Mouse (Mus musculus) kidney, postnatal 25 days (tissue): ENCODE measurements at regions not wholly inside any gene's neighbourhood (a gene's known extent, or its start where the extent isn't known, plus 50 kb on each side); places are given as distances from the start of the nearest gene placed in this dataset.

Experiments
- DNase-seq, 2 experiments: peaks; one replicate each; pipeline ENCODE4 v3.0.0; 2021; ENCODE audit warnings: mixed read lengths in 2 of 2

DNA sequence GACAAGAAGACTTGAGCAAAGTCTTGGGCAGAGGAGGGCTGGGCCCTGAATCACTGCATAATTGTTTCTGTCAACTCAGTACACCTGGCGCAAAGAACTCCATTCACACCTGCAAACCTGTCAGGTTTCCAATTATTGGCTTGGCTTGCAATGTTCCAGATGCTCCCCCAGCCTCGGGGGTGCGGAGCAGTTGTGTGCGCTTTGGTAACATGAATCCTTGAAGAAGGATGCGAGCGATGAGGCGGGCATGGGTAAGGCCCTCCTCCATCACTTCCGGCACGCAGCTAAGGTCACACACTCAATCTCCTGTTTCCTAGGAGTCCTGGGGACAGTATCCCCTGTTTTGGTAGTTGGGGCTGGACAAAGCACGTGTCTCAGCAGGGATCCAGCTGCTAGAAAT is 81.6 kb upstream of the Pcdh8 start:
- DNase-seq: no peak

DNA sequence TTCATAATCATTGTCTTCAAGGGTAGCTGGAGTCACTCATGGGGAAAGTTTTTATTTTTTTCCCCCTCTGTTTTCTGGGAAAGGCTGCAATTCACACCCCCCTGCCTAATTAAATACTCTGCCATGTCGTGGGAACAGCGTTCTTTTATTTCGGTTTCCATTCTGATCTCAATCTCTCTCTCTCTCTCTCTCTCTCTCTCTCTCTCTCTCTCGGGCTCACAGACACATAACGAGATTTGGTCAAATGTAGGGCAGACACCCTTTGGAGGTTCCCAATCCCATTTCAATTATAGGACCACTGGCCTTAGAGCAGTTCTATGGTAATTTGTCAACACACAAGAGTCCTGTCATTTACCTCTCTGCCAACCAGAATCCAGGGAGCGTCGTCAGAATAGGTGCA is 80.7 kb upstream of the Pcdh8 start:
- no peak for DNase-seq

- DNase-seq: peak in 1 of 2 experiments; percentile 4
Measured at GRCm38 (mm10) chr14:79851231-79851630, 80.1 kb upstream of the Pcdh8 start.

DNA sequence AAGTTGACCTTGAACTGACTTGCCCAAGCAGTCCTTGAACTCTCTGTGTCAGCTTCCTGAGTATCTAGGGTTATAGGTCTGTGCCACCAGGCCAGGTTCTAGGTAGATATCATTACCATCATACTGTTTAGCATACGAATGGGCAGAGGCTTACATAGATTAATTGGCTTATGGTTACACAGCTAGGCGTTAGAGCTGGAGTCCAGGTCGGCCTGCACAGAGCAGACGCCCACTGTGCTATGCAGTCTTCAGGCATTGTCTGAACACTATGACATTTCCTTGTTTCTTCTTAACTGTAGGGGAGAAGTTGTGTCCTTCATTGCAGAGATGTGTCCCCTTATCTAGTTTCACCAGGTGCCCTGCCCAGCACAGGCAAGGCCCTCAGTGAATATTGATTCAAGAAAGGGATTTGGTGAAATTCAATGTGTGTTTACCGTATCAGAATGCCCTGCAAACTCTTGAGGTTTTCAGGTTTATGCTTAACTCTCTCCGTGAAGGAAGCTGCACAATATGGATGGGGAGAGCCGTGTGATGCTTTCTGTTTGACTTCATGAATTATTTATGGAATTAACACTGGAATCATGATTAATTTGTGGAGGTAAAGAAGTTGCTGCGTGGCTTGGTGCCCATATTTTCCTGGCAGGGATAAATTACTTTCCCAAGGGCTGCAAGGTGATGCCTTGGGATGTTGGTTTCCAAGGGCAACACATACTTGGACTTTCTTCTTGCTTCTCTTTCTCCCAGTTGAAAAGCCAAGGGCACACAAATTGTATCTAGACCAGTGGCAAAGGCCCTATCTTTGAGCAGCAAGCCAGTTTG is 78.7 kb upstream of the Pcdh8 start:
- peak in 1 of 2 experiments; percentile 5 for DNase-seq

DNA sequence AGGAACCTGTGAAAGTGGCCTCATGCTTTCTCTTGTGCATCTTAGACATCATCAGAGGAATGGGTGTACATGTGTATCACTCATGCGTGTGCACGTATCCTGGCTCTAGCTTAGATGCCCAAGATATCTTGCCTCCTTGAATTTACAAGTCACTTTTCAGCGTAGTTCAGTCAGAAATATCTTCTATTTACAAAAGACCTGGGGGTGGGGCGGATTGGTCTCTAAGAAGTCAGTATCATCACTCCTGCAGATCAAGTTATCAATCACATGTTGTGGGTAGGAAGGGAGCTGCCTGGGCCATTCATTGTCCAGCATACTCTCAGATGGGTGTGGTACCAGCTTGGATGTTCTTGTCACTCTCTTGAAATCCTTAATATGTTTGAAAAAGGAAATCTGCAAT is 77.0 kb upstream of the Pcdh8 start:
- no peak for DNase-seq

DNA sequence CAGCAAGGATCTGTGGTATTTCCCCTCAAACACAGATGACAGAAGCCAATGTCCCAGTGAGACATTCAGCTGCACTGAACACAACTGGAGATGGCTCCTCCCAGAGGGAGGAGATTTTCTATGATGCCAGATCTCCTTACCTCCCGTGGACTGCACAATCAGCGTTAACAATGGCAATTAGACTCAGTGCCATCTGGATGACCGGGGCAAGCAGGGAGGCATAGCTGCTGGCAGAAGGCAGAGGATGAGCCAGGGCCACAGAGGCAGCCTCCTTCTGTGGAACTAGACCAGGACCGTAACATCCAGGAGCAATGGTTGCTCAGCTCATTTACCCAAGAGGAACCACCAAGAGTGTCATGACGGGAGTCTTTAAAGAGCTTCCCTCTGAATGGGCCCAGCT is 73.2 kb upstream of the Pcdh8 start:
- DNase-seq: no peak

- DNase-seq: peak in 1 of 2 experiments; percentile 52
Measured at GRCm38 (mm10) chr14:79843135-79843550, 72.0 kb upstream of the Pcdh8 start.

DNA sequence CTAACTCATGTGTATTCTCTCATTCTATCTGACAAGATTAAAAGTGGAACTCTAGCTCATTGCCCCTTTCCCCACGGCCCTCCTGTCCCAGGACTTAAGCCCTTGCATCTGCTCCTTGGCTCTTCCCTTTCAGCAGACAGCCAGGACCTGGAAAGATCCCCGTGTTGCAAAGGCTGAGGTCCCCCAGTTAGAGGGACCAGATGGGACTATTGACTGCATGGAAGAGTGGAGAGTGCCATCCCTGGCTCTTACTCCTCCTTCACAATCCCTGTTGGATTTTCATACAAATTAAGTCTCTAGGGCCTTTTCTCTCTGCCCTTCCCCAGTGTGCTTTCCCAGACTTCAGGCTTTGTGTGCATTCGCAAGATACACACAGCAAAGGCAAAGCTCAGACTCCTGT is 71.6 kb upstream of the Pcdh8 start:
- DNase-seq: no peak

- no peak for DNase-seq
Measured at GRCm38 (mm10) chr14:79837101-79837500, 66.0 kb upstream of the Pcdh8 start.

DNA sequence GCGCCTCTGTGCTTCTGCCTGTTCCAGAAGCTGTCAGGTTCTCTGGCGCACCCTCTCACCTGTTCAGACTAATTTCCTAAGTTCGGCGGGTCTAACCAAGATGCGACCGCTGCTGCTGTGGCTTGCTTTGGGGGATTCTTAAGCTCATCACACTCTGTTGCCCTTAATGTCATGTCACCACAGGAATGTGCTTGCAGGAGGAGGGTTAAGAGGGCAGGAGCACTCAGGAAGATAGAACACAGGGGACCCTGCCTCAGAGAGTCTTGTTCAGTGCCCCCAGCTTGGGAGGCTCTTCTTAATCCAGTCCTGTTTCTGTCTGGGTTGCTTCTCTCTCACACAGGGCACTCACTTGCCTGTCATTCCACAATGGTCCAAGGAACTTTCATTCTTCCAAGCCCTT is 65.1 kb upstream of the Pcdh8 start:
- DNase-seq: no peak

DNA sequence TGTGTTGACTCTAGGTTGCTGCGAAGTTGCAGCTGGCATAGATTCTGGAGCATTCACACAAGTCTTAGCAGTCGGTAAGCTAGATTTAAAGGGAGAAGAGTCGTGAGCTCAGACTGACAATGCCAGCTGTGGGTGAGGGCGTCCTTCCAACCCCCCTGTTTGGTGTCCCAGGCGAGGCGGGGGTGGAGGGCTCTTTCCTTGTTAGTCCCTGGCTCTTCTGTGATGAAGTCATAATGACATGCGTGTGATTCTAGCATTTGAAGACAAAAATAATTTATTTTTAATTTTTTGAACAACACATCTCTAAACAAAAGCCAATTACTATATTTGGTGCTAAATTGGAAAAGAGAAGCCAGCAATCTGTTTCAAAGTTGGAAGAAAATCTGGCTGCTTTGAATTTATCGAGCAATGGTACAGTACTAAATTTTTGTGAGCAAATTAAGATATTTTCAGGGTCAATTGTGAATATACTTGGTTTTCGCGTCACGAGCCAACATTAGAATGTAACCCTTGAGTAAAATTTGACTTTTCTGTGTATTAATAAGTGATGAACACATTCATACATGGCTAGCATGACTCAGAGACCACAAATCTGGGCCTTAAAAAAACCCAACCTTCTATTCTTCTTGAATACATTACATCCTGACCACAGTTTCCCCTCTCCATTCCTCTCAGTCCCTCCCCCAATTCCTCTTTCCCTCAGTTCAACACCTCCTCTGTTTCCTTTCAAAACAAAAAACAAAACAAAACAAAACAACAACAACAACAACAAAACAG is 53.7 kb upstream of the Pcdh8 start:
- DNase-seq: no peak

- DNase-seq: no peak
Measured at GRCm38 (mm10) chr14:79822453-79823117, 51.5 kb upstream of the Pcdh8 start.

- DNase-seq: no peak
Measured at GRCm38 (mm10) chr14:79822011-79822435, 50.9 kb upstream of the Pcdh8 start.

DNA sequence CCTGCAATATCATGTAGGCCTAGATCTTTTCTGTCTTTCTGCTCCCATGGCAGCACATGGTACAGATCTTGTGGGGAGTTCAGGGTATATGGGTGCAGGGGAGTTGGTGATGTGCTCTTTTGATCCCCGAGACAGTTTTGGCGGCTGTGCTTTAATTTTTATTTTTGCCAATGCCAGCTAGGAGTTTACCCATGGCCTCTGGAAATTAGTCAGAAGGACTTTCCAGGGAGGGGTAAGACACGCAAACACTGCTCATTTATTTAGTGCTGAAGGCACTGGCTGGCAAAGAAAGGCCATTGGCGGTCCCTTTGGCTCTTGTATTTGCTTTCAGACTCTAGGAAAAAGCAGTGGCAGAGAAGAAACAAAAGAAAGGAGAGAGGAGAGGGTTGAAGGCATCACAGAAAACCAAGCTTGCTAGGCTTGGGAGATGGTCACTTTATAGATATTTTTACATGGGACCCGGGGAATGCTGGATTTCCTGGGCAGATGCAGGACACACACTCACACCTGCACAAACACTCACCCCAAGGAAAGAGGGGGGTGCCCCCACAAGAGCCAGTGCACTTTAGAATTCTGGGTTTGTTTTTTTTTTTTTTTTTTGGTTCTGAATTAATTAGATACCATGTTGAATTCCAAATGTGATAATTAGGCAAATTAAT is 50.4 kb upstream of the Pcdh8 start:
- no peak for DNase-seq
